Mouse (Mus musculus) hindbrain, embryonic 15.5 days (tissue): ENCODE data around the gene Emc6. TPM values are rescaled to one million over a fixed set of nuclear protein-coding genes. Genes with fewer than 3 reads are reported as not detected.

Experiments used
- ATAC-seq: fragments of 200-750 bp; cut with Nextera tagmentation; 2 replicates; pipeline ENCODE4 v1.8.0; 2017; ENCODE audit warnings: low read depth, moderate number of reproducible peaks, moderate TSS enrichment; ENCODE audit not compliant: low FRiP score
- H3K27ac ChIP-seq: fragments of 300-500 bp; sonication (generic); replicated peaks from 2 replicates; pipeline ENCODE4 v1.5.1; 2015; ENCODE audit warnings: mild to moderate bottlenecking, inconsistent platforms
- H3K27me3 ChIP-seq: fragments of 300-500 bp; sonication (generic); 2 replicates; pipeline ENCODE4 v1.6.1; 2015; ENCODE audit warnings: control low read depth, inconsistent platforms
- H3K36me3 ChIP-seq: fragments of 300-500 bp; sonication (generic); 2 replicates; pipeline ENCODE4 v1.6.1; 2015; ENCODE audit warnings: control low read depth, inconsistent platforms
- H3K4me1 ChIP-seq: fragments of 300-500 bp; sonication (generic); replicated peaks from 2 replicates; pipeline ENCODE4 v1.6.1; 2015; ENCODE audit warnings: control low read depth, inconsistent platforms
- H3K4me2 ChIP-seq: fragments of 300-500 bp; sonication (generic); 2 replicates; pipeline ENCODE4 v1.6.1; 2015; ENCODE audit warnings: moderate library complexity, mild to moderate bottlenecking, inconsistent platforms
- H3K4me3 ChIP-seq: fragments of 300-500 bp; sonication (generic); 2 replicates; pipeline ENCODE4 v1.5.1; 2015; ENCODE audit warnings: mild to moderate bottlenecking, inconsistent platforms
- H3K9ac ChIP-seq: fragments of 300-500 bp; sonication (generic); 2 replicates; pipeline ENCODE4 v1.6.1; 2015; ENCODE audit warnings: inconsistent platforms
- H3K9me3 ChIP-seq: fragments of 300-500 bp; sonication (generic); 2 replicates; pipeline ENCODE4 v1.6.1; 2016; ENCODE audit warnings: control low read depth, inconsistent platforms
- WGBS: fragments of 180-500 bp; shearing (Covaris S2); methylation state at CpG from one replicate; pipeline ENCODE4 v1.1.7; 2015; 5-methylcytosine and 5-hydroxymethylcytosine counted together
- polyA plus RNA-seq: library from polyadenylated mRNA; unstranded; fragments of >200 nt; fragmentation: Nextera tagmentation; extraction: Ambion mirVana; gene quantifications from 2 replicates; pipeline ENCODE4 v1.2.1, GENCODE M21; 2015

Emc6 gene
- polyA plus RNA-seq, 1 experiment from 2014 or later, result 131 TPM

- no peak overlapping the region for H3K4me3 ChIP-seq
- 58% methylated on average over 11 of the region's 11 CpGs for WGBS
- no peaks in the 10 kb centered on the region for H3K9me3 ChIP-seq
- H3K36me3 ChIP-seq, result no peaks in the 10 kb centered on the region
- H3K4me1 ChIP-seq, result no peaks in the 10 kb centered on the region
- no peak for ATAC-seq
- no peak overlapping the region for H3K27ac ChIP-seq
- no peak overlapping the region for H3K4me2 ChIP-seq
- H3K27me3 ChIP-seq, result no peaks in the 10 kb centered on the region
- no peak overlapping the region for H3K9ac ChIP-seq
These were observed 30.5 kb downstream of the Emc6 start for GRCm38 (mm10) chr11:73146026-73146974.

DNA sequence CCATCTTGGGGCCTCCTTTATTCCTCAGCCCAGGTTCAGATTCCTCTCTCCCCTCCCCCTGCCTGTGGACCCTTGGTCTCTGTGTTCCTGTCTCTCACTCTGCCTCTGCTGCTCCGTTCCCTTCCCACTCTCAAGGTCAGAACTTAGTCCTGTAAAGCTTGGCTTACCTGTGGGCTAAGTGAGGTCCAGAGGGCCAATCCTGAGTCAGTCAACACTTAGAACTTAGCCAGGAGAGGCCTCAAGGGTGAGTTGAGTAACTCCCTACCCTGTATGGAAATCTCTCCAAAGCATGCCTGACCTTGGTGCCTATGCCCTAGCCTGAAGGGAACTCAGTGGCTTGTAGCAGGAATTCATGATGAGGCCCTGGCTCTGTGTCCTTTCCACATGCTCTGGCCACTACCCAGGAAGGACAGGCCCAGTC lies 32.6 kb downstream of the Emc6 start:
- Histone ChIP-seq H3K4me3 (no peak overlapping the region), H3K27me3 (no peaks in the 10 kb centered on the region), H3K9ac (no peak overlapping the region), H3K36me3 (no peaks in the 10 kb centered on the region), H3K4me1 (no peaks in the 10 kb centered on the region), H3K4me2 (no peak overlapping the region), H3K27ac (no peak overlapping the region), H3K9me3 (no peaks in the 10 kb centered on the region)
- ATAC-seq, result no peak
- WGBS, result 63% methylated on average over 1 of the region's 1 CpGs

DNA sequence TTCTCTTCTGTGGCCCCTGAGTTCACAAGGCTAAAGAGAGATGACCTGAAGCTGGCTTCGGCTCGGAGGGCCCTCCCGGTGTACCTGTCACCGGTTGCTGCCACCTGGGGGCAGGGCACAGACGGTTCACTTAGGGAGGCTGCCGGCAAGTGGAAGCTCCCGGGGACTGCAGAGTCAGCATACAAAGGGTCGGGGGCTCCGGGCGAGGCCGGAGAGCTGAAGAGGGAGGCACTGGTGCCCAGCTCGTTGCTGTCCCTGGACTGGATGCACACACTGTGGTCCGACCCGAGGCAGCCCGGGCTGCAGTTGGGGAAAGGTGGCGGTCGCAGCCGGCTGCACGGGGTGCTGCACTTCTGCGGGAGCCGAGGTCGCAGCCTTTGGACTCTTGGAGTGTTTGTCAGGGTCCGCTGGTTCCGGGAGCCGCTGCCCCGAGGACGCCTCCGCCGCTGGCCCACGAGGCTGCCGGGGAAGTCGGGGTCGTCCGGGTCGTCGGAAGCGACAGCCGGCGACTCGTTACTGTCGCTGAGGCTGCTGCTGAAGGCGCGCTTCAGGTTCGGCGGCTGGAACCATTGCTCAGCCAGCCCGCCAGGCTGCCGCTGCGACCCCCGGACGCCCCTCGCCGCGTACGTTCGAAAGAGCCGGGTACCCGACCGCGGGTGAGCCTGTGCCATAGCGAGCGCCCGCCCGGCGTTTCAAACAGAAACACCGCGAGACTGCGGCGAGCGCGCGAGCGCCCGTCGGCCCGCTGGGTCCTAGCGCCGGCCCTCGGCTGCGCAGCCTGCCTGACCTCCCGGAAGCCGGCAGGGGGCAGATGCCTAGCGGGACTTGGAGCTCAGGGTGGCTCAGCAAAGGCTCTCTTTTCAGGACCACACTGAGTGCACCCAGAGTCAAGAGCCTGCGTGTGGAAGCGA lies 39.0 kb downstream of the Emc6 start, which contains the start of gene Haspin:
Gene Haspin (minus strand): TSS at position 704 of the 911 bp plus-strand sequence.
- Histone ChIP-seq H3K4me2 (peak within 1 kb of the TSS; percentile 93), H3K4me1 (peaks cover 14% of the 10 kb centered on the region), H3K36me3 (no peaks in the 10 kb centered on the region), H3K9ac (peak within 1 kb of the TSS; percentile 50), H3K27ac (no peak within 1 kb of the TSS), H3K27me3 (no peaks in the 10 kb centered on the region), H3K4me3 (peak within 1 kb of the TSS; percentile 85), H3K9me3 (no peaks in the 10 kb centered on the region)
- WGBS, result under 1% methylated on average over 84 of the region's 84 CpGs
- ATAC-seq, result peak; percentile 97

- H3K9ac ChIP-seq, result peak overlapping the region; percentile 48
- peak overlapping the region; percentile 93 for H3K4me2 ChIP-seq
- no peaks in the 10 kb centered on the region for H3K36me3 ChIP-seq
- no peak overlapping the region for H3K27ac ChIP-seq
- H3K9me3 ChIP-seq, result no peaks in the 10 kb centered on the region
- WGBS, result 39% methylated on average over 11 of the region's 11 CpGs
- no peaks in the 10 kb centered on the region for H3K27me3 ChIP-seq
- peaks cover 14% of the 10 kb centered on the region for H3K4me1 ChIP-seq
- no peak for ATAC-seq
- peak overlapping the region; percentile 85 for H3K4me3 ChIP-seq
These were observed 39.7 kb downstream of the Emc6 start for GRCm38 (mm10) chr11:73137116-73137515.

- Histone ChIP-seq H3K9ac (no peak overlapping the region), H3K36me3 (no peaks in the 10 kb centered on the region), H3K27ac (no peak overlapping the region), H3K4me3 (peak overlapping the region; percentile 85; the same call in 1 of the 2 replicates), H3K27me3 (no peaks in the 10 kb centered on the region), H3K4me1 (peaks cover 14% of the 10 kb centered on the region), H3K4me2 (peak overlapping the region; percentile 93), H3K9me3 (no peaks in the 10 kb centered on the region)
- ATAC-seq, result no peak
- WGBS, result 91% methylated on average over 6 of the region's 6 CpGs
These were observed 40.2 kb downstream of the Emc6 start for GRCm38 (mm10) chr11:73136587-73136986.

DNA sequence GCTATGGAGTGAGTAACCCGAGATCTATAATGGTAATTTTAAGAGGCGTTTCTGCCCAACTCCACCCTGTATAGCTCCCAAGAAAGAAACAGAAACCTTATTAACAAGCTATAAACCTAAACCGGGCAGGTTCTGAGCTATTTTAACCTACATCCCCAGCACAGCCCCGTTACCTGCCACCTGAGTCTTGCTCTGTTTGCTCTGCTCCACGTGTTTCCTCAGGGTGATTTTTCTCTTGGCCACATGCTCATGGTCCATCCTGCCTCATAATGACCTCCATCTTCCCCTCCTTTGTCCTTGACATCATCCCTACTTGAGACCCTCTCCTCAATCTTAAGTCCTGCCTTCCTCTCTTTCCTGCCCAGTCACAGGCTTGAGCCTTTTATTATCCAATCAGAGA lies 42.6 kb downstream of the Emc6 start:
- Histone ChIP-seq H3K36me3 (no peaks in the 10 kb centered on the region), H3K4me3 (no peak overlapping the region), H3K4me1 (peaks cover 14% of the 10 kb centered on the region), H3K9me3 (no peaks in the 10 kb centered on the region), H3K4me2 (no peak overlapping the region), H3K27me3 (no peaks in the 10 kb centered on the region), H3K27ac (no peak overlapping the region), H3K9ac (no peak overlapping the region)
- no peak for ATAC-seq
- 95% methylated on average over 5 of the region's 5 CpGs for WGBS

GRCm38 (mm10) chr11:73132999-73133398 lies 43.8 kb downstream of the Emc6 start:
- ATAC-seq, result no peak
- Histone ChIP-seq H3K4me2 (no peak overlapping the region), H3K4me3 (no peak overlapping the region), H3K4me1 (peaks cover 9% of the 10 kb centered on the region), H3K27ac (no peak overlapping the region), H3K27me3 (no peaks in the 10 kb centered on the region), H3K9ac (no peak overlapping the region), H3K36me3 (no peaks in the 10 kb centered on the region), H3K9me3 (no peaks in the 10 kb centered on the region)
- WGBS, result 96% methylated on average over 6 of the region's 6 CpGs

DNA sequence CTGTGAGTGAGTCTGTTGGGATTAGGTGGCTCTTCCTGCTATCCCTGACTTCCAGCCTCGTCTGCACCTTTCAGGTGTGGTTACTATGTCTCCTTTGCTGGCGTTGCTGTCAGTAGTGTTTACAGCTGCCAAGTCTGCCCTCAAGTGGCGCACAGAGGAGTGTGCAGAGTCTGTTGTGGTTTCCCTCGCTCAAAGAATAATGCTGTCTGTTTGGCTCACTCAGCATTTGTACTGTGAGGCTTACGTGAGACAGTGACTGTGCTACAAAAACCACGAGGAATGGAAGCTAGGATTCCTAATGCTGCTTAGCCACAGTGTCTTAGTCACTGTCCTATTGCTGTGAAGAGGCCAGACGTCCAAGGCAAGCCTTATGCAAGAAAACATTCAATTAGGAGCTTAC lies 45.8 kb downstream of the Emc6 start:
- Histone ChIP-seq H3K27ac (no peak overlapping the region), H3K36me3 (no peaks in the 10 kb centered on the region), H3K9ac (no peak overlapping the region), H3K4me1 (no peaks in the 10 kb centered on the region), H3K4me2 (no peak overlapping the region), H3K9me3 (no peaks in the 10 kb centered on the region), H3K4me3 (no peak overlapping the region), H3K27me3 (no peaks in the 10 kb centered on the region)
- no peak; the same call in 1 of the 2 replicates for ATAC-seq
- WGBS, result 84% methylated on average over 7 of the region's 7 CpGs

- no peaks in the 10 kb centered on the region for H3K27me3 ChIP-seq
- H3K9me3 ChIP-seq, result no peaks in the 10 kb centered on the region
- H3K4me3 ChIP-seq, result no peak overlapping the region
- H3K4me2 ChIP-seq, result no peak overlapping the region
- H3K36me3 ChIP-seq, result no peaks in the 10 kb centered on the region
- ATAC-seq, result no peak
- H3K9ac ChIP-seq, result no peak overlapping the region
- 84% methylated on average over 6 of the region's 6 CpGs for WGBS
- H3K4me1 ChIP-seq, result no peaks in the 10 kb centered on the region
- no peak overlapping the region for H3K27ac ChIP-seq
These were observed 50.3 kb downstream of the Emc6 start for GRCm38 (mm10) chr11:73126495-73126894.
